In the genomic region with DNA sequence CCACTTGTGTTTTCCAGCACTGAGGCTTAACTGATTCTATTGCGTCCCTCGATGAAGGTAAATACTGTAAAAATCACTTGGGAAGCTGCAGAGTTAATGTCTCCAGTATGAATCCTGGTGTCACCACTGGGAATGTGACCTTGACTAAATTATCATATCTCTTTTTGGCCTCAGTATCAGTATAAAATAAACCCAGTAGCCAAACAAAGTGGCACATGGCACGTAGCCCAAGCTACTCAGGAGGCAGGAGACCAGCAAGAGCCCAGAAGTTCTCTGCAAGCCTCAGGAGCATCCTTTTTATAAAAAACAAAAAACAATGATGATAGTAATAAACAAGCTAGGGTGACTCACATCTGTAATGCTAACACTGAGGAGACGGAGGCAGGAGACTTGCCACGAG, we compare ENCODE assay signal across 8 mouse cellular contexts. TPM values are rescaled to one million over a fixed set of nuclear protein-coding genes. Genes with fewer than 3 reads are reported as not detected.
A peak's percentile ranks its signal among the peaks of the same experiment; 100 is the strongest.
DNase-seq lines count a peak whose midpoint lies in the region; ATAC-seq and TF ChIP-seq lines count a peak whose summit lies in the region.

No protein-coding gene starts in this region.

- intact Hi-C loops in gastrocnemius, postnatal 36 days (cut with DNase I) = loop anchor here (2.0 kb wide), 1 partner anchor 114 kb away; no protein-coding TSS in a partner anchor

- peak overlapping the region; percentile 37; the same call in 1 of the 2 replicates for H3K27ac ChIP-seq in cerebellum, adult 2 months (ENCODE audit: insufficient read depth, low read length)
- peak overlapping the region; percentile 51; the same call in 1 of the 2 replicates for H3K27ac ChIP-seq in heart, embryonic 11.5 days (ENCODE audit: low read depth, low read length)
- no peak overlapping the region for H3K27ac ChIP-seq in liver, embryonic 16.5 days (ENCODE audit: low read length)

- DNase-seq in layer of hippocampus, adult 9-11 months = peak; percentile 13
- DNase-seq in layer of hippocampus, postnatal 14 days (ENCODE audit: low spot score in 2 of 2) = no peak
- peak in 1 of 2 experiments; percentile 28 for DNase-seq in cerebellum, adult 2 months
- DNase-seq in gastrocnemius, postnatal 36 days = no peak
- DNase-seq in kidney, postnatal 36 days = no peak

- no peaks in the 10 kb centered on the region for H3K36me3 ChIP-seq in heart, embryonic 11.5 days (ENCODE audit: control insufficient read depth, insufficient read depth, low read length)
- no peaks in the 10 kb centered on the region for H3K36me3 ChIP-seq in liver, embryonic 16.5 days (ENCODE audit: control insufficient read depth, insufficient read depth)

- no peak for ATAC-seq in heart, embryonic 11.5 days (replicated peaks; ENCODE audit: insufficient number of reproducible peaks, low FRiP score, low TSS enrichment)
- no peak for ATAC-seq in liver, embryonic 16.5 days (ENCODE audit: low read depth)
- no peak for ATAC-seq in megakaryocyte-erythroid progenitor cell, adult 5-6 weeks (replicated peaks; ENCODE audit: low FRiP score, low TSS enrichment, poor library complexity, severe bottlenecking)

- no peak for TF ChIP-seq CTCF in cerebellum, adult 2 months (IDR thresholded peaks at IDR 0.05; ENCODE audit: borderline replicate concordance, insufficient read depth, low read depth, low read length)

- no peaks in the 10 kb centered on the region for H3K27me3 ChIP-seq in cerebellum, adult 2 months (ENCODE audit: control insufficient read depth, insufficient read depth, low read length)
- H3K27me3 ChIP-seq in heart, embryonic 11.5 days (ENCODE audit: control insufficient read depth, insufficient read depth, low read length) = no peaks in the 10 kb centered on the region
- H3K27me3 ChIP-seq in liver, embryonic 16.5 days (ENCODE audit: control insufficient read depth, insufficient read depth, low read depth, low read length) = no peaks in the 10 kb centered on the region

- H3K4me3 ChIP-seq in cerebellum, adult 2 months (replicated peaks; ENCODE audit: insufficient read depth, low read depth, low read length) = no peak overlapping the region
- no peak overlapping the region for H3K4me3 ChIP-seq in heart, embryonic 11.5 days (ENCODE audit: low read depth, low read length)
- H3K4me3 ChIP-seq in liver, embryonic 16.5 days (ENCODE audit: low read depth, low read length) = no peak overlapping the region

- WGBS in cerebellum, adult 2 months = 51% methylated on average over 5 of the region's 5 CpGs
- 54% methylated on average over 5 of the region's 5 CpGs for WGBS in heart, embryonic 11.5 days (ENCODE audit: insufficient replicate concordance)
- 80% methylated on average over 5 of the region's 5 CpGs for WGBS in liver, embryonic 16.5 days (ENCODE audit: insufficient replicate concordance)

- H3K9ac ChIP-seq in heart, embryonic 11.5 days (ENCODE audit: low read depth, low read length) = no peak overlapping the region
- no peak overlapping the region for H3K9ac ChIP-seq in liver, embryonic 16.5 days (ENCODE audit: low read depth, low read length)

- H3K9me3 ChIP-seq in heart, embryonic 11.5 days (replicated peaks; ENCODE audit: control insufficient read depth, low read length) = no peaks in the 10 kb centered on the region
- H3K9me3 ChIP-seq in liver, embryonic 16.5 days (replicated peaks; ENCODE audit: control insufficient read depth, low read length) = no peaks in the 10 kb centered on the region

- no peaks in the 10 kb centered on the region; the same call in 1 of the 2 replicates for H3K4me1 ChIP-seq in cerebellum, adult 2 months (ENCODE audit: control insufficient read depth, insufficient read depth, low read length)
- peaks cover 17% of the 10 kb centered on the region for H3K4me1 ChIP-seq in heart, embryonic 11.5 days (ENCODE audit: control insufficient read depth, insufficient read depth, low read length)
- peaks cover 17% of the 10 kb centered on the region for H3K4me1 ChIP-seq in liver, embryonic 16.5 days (ENCODE audit: control insufficient read depth, low read depth, low read length)

- TF ChIP-seq POLR2A in cerebellum, adult 2 months (IDR thresholded peaks at IDR 0.05; ENCODE audit: borderline replicate concordance, insufficient read depth, low read length) = no peak

- peak overlapping the region; percentile 89 for H3K4me2 ChIP-seq in heart, embryonic 11.5 days
- peak overlapping the region; percentile 95; the same call in 1 of the 2 replicates for H3K4me2 ChIP-seq in liver, embryonic 16.5 days (ENCODE audit: low read depth, low read length)

RNA-seq across cellular contexts. Expression of gene Pafah1b1, which starts 0.7 kb away (rescaled TPM):
- 100 to 1,000 TPM; 406 to 411 TPM for total RNA-seq in layer of hippocampus, postnatal 14 days (2021)
- polyA plus RNA-seq in cerebellum, adult 2 months (2012; rRNA removed) = 185 and 190 TPM in 2 replicates
- polyA plus RNA-seq in heart, embryonic 11.5 days (2014; fragmentation: Nextera tagmentation; extraction: Ambion mirVana) = 73.7 and 79.6 TPM in 2 replicates
- 26.4 and 28.0 TPM in 2 replicates for polyA plus RNA-seq in liver, embryonic 16.5 days (2015; fragmentation: Nextera tagmentation; extraction: Ambion mirVana)
- 100 to 1,000 TPM; 108 to 109 TPM for total RNA-seq in gastrocnemius, postnatal 36 days (2021)
- total RNA-seq in megakaryocyte-erythroid progenitor cell, adult 5-6 weeks (2014; fragmentation: Nextera tagmentation) = 41.2 and 43.9 TPM in 2 replicates
- total RNA-seq in megakaryocyte-erythroid progenitor cell, adult 5-6 weeks (2017) = 46.5 and 58.5 TPM in 2 replicates

RNA-seq across cellular contexts. Expression of gene Mettl16, which starts 45.4 kb away (rescaled TPM):
- 10 to 100 TPM; 18.1 to 26.4 TPM for total RNA-seq in layer of hippocampus, postnatal 14 days (2021)
- polyA plus RNA-seq in cerebellum, adult 2 months (2012; rRNA removed) = 17.6 and 18.5 TPM in 2 replicates
- 28.5 and 29.5 TPM in 2 replicates for polyA plus RNA-seq in heart, embryonic 11.5 days (2014; fragmentation: Nextera tagmentation; extraction: Ambion mirVana)
- polyA plus RNA-seq in liver, embryonic 16.5 days (2015; fragmentation: Nextera tagmentation; extraction: Ambion mirVana) = 15.5 and 16.6 TPM in 2 replicates
- 10 to 100 TPM in 1 of 2 experiments, 1 to 10 TPM in 1; 8.5 to 10.3 TPM for total RNA-seq in gastrocnemius, postnatal 36 days (2021)
- 18.0 and 36.3 TPM in 2 replicates for total RNA-seq in megakaryocyte-erythroid progenitor cell, adult 5-6 weeks (2014; fragmentation: Nextera tagmentation)
- 43.1 and 44.7 TPM in 2 replicates for total RNA-seq in megakaryocyte-erythroid progenitor cell, adult 5-6 weeks (2017)
